Mouse (Mus musculus) C2C12 (cell line): ENCODE measurements at regions not wholly inside any gene's neighbourhood (a gene's known extent, or its start where the extent isn't known, plus 50 kb on each side); places are given as distances from the start of the nearest gene placed in this dataset.

Source experiments
- CEBPB ChIP-seq: IDR thresholded peaks from one replicate; pipeline ENCODE4 v1.6.1; 2011; ENCODE audit warnings: low read depth, mild to moderate bottlenecking, control low read depth, moderate library complexity
- CTCF ChIP-seq: IDR thresholded peaks from one replicate; pipeline ENCODE4 v1.5.1; 2011; ENCODE audit not compliant: control insufficient read depth, insufficient read depth, insufficient read length
- FOSL1 ChIP-seq: IDR thresholded peaks from one replicate; pipeline ENCODE4 v1.8.0; 2011; ENCODE audit warnings: mild to moderate bottlenecking, low read length; ENCODE audit not compliant: poor library complexity, insufficient read depth, severe bottlenecking
- MAX ChIP-seq: IDR thresholded peaks from one replicate; pipeline ENCODE4 v1.6.1; 2011; ENCODE audit warnings: mild to moderate bottlenecking, control low read depth
- MYOD1 ChIP-seq: IDR thresholded peaks from one replicate; pipeline ENCODE4 v1.6.1; 2011; ENCODE audit warnings: low read depth; ENCODE audit not compliant: control insufficient read depth, insufficient read length
- MYOG ChIP-seq: IDR thresholded peaks from one replicate; pipeline ENCODE4 v1.6.1; 2011; ENCODE audit not compliant: control insufficient read depth, insufficient read length; ENCODE audit errors: extremely low read depth
- USF1 ChIP-seq: IDR thresholded peaks from one replicate; pipeline ENCODE4 v1.6.1; 2011; ENCODE audit warnings: low read depth, mild to moderate bottlenecking, control low read depth, moderate library complexity

DNA sequence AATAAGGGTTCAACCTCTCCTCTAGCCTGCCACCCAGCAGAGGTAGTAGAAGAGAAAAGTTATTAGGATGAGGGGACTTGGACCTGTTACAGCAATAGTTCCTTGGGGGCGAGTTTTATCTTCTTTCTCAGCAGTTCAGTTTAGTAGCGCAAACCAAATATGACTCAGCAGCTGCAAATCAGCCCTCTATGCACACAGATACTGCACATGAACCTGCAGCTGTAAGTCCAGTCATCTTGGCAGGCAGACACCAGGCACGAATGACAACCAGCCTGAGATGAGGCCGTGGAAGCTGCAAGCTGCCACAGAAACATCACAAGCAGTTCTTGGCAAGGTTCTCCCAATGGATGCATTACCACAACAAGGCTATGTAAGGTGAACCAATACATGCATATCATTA is 327.0 kb upstream of the Akr1e1 start:
- TF ChIP-seq CTCF (no peak), MYOG (no peak), MYOD1 (no peak), CEBPB (no peak), MAX (no peak), USF1 (no peak), FOSL1 (no peak)
